Mouse (Mus musculus): ENCODE data around the gene Rpp40.

Gene Rpp40

GRCm38 (mm10) chr13:35852851-35853575, 53.1 kb downstream of the Rpp40 start:
- no peak for DNase-seq (ENCODE audit: low read depth, low spot score)

GRCm38 (mm10) chr13:35851581-35851980, 54.6 kb downstream of the Rpp40 start:
- DNase-seq (ENCODE audit: low read depth, low spot score): no peak

GRCm38 (mm10) chr13:35848694-35849093, 57.5 kb downstream of the Rpp40 start:
- no peak for DNase-seq (ENCODE audit: low read depth, low spot score)

GRCm38 (mm10) chr13:35845306-35845705, 60.9 kb downstream of the Rpp40 start:
- DNase-seq (ENCODE audit: low read depth, low spot score): peak; percentile 8

Measured in embryo, embryonic 11.5 days (tissue).